Mouse (Mus musculus) adrenal gland, adult 8-10 months (tissue): ENCODE measurements around the gene Rsc1a1. TPM values are rescaled to one million over a fixed set of nuclear protein-coding genes. Genes with fewer than 3 reads are reported as not detected.

Source experiments
- DNase-seq: peaks from one replicate; pipeline ENCODE4 v3.0.0; 2022
- total RNA-seq, 4 experiments: library from RNA; stranded (reverse); gene quantifications; 2 replicates each; pipeline ENCODE4 v1.2.4; 2022

The Rsc1a1 gene
- total RNA-seq, 4 experiments from 2014 or later: 3.7 TPM; not detected in 3

DNA sequence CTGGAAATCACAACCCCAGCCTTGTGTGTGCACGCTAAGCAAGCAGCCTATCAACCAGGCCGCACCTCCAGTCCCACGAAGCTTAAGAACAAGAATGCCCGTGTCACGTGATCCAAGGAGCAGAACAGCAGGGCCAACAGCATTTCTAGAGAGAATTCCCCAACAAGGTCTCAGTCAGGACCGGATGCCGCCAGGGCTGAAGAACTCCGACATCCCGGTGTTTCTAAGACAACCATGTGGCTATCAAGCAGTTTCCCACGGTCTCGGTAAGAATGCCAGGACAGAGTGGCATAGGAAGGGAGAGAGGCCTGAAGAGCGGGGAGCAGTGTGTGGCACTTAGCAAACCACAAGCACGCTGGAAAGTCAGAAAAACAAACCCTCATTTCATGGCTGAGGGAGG is 31.6 kb downstream of the Rsc1a1 start:
- no peak for DNase-seq

DNA sequence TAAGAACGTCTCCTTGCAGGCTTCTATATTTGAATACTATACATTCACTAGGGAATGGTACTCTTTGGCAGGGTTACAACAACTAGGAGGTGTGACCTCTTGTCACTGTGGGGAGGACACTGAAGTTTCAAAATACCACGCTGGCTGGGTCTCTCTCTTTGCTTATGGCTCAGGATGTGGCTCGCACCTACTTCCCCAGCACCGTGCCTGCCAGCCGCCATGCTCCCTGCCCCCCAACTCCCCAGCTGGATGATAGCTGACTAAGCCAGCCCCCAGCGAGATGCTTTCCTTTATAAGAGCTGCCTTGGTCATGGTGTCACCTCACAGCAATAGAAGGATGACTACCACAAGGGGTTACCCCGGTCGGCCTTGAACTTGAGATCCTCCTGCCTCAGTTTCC is 32.4 kb downstream of the Rsc1a1 start:
- no peak for DNase-seq

DNA sequence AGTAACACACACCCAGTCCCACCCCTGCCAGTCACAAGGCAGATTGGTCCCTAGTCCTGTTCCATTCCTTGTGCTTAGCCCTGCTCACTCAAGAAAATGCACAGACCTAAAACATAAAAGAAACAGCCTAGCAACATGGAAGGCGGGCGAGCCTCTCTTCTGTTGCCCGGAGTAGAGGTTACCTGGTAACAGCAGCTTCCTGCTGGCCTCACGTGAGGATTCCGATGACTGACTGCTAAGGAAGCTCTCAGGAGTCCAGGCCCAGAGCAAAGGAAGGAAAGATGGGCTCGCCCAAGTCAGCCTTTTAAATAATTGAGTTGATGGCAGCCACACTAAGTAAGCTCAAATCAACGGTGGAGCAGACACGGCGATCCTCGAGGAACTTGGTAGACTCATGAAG is 33.5 kb downstream of the Rsc1a1 start:
- no peak for DNase-seq

DNA sequence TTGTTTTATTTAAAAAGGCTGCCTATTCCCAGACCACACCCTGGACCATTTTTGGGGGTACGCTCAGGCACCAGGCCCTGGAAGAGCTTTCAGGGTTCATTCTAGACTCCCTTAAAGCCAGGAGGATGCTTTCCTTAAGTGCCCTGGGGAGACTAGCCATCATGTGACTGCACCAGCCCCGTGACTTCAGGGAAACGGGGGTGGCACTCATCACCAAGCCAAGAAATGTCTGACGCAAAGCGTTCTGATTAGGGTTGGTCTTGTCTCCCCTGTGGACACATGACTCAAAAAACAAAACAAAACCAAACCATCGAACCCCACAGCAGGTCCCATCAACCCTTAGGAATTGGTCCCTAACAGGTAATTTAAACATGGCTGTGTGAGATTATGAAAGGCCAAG is 34.1 kb downstream of the Rsc1a1 start:
- no peak for DNase-seq

DNA sequence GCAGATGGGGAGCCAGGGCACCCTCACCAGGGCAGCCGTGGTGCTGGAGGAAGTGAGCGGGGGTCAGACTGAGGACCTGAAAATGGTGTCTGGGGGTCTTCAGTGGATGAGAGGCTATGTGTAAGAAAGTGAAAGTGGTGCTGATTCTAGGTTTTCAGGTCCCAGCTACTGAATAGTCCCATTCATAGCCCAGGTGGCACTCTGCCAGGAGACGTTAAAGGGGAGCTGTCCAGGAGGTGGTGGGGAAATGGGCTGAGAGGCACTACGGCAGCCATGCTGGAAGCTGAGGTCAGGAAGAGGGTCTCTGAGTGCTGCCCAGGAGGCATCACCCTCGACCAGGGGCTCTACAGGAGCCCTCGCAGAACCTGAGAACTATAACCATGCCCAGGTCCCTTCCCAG is 36.2 kb downstream of the Rsc1a1 start:
- no peak for DNase-seq

DNA sequence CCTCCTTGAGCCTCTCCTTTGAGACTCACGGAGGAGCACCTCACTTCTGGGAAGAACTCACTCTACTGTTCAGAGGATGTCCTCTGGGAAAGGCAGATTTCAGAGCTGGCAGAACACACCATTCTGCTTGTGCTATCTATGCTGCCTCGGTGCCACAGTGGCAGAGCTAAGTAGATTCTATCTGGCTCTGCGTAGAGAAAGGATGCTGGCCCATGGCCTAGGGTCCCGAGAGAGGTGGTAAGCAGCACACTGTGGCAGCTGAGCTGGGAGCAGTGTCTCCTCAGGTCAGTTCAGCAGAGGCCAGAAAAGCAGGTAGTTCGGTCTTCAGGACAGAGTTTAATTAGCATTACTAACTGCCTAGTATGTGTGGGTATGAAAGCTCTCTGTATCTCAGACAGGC is 37.1 kb downstream of the Rsc1a1 start:
- DNase-seq: no peak

DNA sequence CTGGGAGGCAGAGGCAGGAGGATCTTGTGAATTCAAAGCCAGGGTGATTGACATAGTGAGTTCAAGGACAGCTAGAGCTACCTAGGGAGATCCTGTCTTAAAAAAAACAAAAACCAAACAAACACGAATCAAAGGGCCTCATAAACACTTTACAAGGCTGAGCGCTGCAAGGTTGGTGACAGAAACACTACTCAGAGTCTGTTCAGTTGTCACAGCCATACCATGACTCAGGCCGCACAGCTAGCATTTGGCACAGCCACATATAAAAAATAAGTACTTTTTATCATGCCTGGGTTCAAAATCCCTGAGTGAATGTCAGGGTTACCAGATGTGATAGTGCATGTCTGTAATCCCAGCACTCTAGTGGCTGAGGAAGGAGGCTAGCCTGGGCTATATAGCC is 38.2 kb downstream of the Rsc1a1 start:
- DNase-seq: no peak

DNA sequence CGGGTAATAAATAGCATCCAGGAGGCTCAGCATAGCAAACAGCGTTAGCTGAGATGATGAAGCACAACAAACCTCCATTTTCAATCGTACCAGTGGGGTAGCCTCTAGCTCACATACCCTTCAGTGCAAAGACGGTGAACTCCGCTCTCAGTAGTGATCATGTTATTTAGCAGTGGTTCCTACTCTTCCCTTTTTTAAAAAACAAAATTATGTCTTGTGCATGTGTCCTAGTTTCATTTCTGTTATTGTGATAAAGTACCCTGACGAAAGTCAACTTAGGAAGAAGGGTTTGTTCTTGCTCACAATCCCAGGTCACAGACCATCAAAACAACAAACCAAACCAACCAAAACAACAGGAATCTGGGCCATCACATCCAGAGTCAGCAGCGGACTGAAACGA is 39.4 kb downstream of the Rsc1a1 start:
- no peak for DNase-seq

DNA sequence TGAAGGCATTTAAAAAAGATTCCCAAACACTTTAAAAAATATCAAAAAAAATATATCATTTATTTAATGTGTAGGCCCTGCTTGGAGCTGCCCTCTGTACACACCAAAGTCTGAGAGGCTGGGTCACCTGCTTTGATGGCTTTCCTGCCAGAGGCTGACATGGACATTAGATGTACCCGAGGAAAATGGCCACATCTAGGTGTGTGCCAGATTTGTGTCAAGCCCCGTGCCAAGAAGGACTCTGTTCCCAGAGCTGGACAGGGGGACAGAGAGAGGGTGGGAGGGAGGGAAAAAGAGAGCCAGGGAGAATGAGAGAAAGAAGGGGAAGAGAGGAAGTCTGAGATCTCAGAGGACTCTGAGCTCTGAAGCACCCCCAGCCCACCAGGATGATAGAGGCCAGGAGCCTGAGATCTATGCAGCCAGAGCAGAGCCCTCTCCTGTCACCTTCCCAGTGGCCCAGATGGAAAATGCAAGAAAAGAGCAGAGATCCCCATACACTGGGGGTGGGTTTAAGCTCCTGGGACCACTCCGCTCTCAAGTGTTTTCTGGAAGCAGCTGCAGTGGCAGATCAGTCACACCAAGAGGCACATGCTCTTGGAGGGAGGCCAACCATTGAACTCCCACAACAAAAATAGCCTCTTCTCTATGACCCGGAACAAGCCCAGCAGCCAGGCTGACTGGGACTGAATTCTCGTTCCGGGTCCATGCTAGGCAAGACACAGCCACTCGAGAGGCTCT is 42.1 kb downstream of the Rsc1a1 start:
- no peak for DNase-seq

DNA sequence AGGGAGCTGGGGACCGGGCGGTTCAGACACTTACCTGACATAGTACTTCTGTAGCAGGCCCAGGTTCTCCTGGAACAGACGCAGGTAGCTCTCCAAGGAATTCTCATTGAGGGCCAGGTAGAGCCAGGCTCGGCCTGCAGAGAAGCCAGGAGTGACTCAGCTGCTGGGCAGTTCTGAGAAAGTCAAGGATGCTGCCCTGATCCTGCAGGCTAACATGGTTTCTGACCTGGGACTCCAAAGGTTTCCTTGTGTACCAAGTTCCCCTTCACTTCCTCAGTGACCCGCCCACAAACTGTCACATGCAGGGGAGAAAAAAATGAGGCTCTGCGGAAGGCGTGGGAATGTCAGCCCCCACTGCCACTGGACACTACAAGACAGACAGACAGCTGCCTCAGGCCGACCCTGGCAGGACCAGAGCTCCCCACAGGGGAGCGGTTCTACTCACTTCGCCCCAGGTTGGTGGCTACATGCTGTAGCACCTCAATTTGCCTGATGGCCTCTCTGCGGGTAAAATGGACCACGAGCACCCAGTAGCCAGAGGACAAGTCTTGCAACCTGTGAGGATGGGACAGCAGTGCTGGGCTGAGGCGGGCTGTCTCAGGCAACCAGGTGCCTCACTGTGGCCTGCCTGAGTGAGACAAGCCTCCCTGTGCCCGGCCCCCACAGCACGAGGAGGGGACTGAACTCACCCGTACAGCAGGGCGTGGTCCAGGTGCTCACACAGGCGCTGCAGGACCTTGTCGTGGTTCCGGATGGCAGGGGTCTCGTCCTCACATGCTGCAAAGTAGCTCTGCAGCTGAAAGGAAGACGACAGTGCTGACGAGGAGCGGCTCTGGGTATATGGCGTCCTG is 43.2 kb downstream of the Rsc1a1 start:
- DNase-seq: no peak

DNA sequence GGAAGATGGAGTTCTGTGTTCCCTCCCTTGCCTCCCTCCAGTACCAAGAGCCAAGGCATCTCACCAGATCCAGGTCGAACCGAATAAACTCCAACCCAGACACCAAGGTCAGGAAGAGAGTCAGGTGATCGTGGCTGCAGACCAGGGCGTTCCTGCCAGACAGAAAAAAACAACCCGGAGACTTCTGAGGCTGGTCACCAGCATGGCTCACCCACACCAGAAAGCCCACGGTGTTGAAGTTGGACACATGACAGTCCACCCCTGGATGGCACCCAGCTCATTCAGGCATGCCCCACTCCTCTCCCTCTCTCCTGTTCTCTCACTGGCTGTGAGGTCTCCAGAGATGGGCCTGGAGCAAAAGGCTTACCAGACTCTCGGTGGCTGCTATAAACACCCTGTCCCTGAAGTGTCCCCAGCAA is 44.0 kb downstream of the Rsc1a1 start:
- no peak for DNase-seq

DNA sequence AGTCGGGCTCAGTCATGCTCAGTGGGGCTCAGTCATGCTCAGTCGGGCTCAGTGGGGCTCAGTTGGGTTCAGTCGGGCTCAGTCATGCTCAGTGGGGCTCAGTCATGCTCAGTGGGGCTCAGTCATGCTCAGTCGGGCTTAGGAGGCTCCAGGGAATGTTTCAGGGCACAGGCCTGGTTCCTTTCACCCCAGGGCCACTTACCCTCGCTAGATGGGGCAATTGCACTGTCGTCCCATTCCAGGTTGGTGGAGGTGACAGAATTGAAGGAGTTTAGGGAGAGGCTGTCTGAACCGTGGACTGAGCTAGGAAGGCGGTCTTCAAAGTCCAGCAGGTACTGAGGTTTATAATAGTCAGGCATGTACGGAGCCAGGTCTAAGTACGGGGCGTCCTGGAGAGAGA is 45.9 kb downstream of the Rsc1a1 start:
- no peak for DNase-seq

DNA sequence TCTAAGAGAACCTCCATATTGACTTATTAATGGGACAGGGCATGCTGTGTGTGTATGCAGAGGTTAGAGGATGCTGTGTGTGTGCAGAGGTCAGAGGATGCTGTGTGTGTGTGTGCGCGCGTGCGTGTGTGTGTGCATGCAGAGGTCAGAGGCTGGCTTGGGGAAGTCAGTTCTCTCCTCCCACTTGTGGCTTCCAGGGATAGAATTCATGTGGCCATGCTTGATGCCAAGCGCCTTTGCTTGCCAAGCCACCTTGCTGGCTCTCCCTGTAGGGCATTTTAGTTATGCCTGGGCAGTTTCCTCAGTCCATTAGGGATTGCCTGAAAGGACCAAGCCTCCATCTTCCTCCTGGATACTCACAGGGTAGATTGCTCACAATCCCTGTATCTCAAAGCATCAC is 48.7 kb downstream of the Rsc1a1 start:
- no peak for DNase-seq

DNA sequence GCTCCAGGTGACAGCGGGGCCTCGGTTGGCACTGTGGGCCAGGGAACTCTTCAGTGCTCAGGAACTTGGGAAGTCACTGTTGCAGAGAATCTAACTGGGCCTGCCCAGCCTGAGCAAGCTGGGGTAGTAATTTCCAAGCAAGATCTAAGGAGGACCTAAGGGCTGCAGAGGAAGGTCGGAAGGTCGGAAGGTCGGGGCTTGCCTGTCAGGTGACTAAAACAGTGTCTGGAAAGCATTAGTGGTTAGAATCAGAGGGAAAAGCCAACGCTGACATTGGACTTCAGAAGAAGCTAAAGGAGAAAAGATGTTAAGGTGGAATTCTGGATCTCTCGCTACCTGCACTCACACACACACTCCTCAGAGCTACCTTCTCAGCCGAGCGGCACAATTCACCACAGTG is 49.4 kb downstream of the Rsc1a1 start:
- no peak for DNase-seq

Other genes with a start within 250 kb of the Rsc1a1 start
- gene Srarp, start 249.5 kb downstream of the Rsc1a1 start, total RNA-seq: under 1 TPM in 1 of 4 experiments, not detected in 3; 0.68 TPM
- 10 to 100 TPM; 14.8 to 25.6 (median 19.5) TPM for gene Zbtb17, start 240.9 kb downstream of the Rsc1a1 start, total RNA-seq
- gene Spen, start 147.0 kb downstream of the Rsc1a1 start, total RNA-seq: 10 to 100 TPM; 53.0 to 94.3 (median 63.4) TPM
- gene Fblim1, start 79.5 kb downstream of the Rsc1a1 start, total RNA-seq: 10 to 100 TPM; 10.2 to 21.0 (median 17.6) TPM
- gene Tmem82, start 67.0 kb downstream of the Rsc1a1 start, total RNA-seq: 1 to 10 TPM; 1.1 to 2.7 (median 2.1) TPM
- gene Slc25a34, start 61.8 kb downstream of the Rsc1a1 start, total RNA-seq: 1 to 10 TPM; 1.3 to 5.1 (median 2.6) TPM
- gene Plekhm2, start 20.7 kb downstream of the Rsc1a1 start, total RNA-seq: 10 to 100 TPM; 64.3 to 87.0 (median 76.1) TPM
- 10 to 100 TPM; 49.4 to 67.9 (median 54.0) TPM for gene Ddi2, start 37.8 kb upstream of the Rsc1a1 start, total RNA-seq
- gene Agmat, start 61.1 kb upstream of the Rsc1a1 start, total RNA-seq: 10 to 100 TPM in 3 of 4 experiments, 1 to 10 TPM in 1; 9.4 to 59.0 (median 32.8) TPM
- gene Dnajc16, start 105.3 kb upstream of the Rsc1a1 start, total RNA-seq: 10 to 100 TPM; 28.1 to 36.3 (median 32.7) TPM
- gene Casp9, start 108.0 kb upstream of the Rsc1a1 start, total RNA-seq: 10 to 100 TPM; 21.4 to 29.4 (median 26.5) TPM
- gene Cela2a, start 140.6 kb upstream of the Rsc1a1 start, total RNA-seq: not detected
- not detected for gene Ctrc, start 160.8 kb upstream of the Rsc1a1 start, total RNA-seq
- 10 to 100 TPM; 32.2 to 38.0 (median 35.7) TPM for gene Efhd2, start 189.3 kb upstream of the Rsc1a1 start, total RNA-seq